Mouse (Mus musculus) cerebral cortex, adult 2 months (tissue): ENCODE data around the gene Gramd1c.

Experiments
- WGBS: fragments of 180-500 bp; shearing (Covaris S2); methylation state at CpG from one replicate; pipeline ENCODE4 v1.1.7; 2018; 5-methylcytosine and 5-hydroxymethylcytosine counted together

Gene Gramd1c

GRCm38 (mm10) chr16:44018372-44018771 is 44.8 kb downstream of the Gramd1c start:
- 67% methylated on average over 7 of the region's 7 CpGs for WGBS

GRCm38 (mm10) chr16:44017707-44018106 is 45.4 kb downstream of the Gramd1c start:
- 94% methylated on average over 4 of the region's 4 CpGs for WGBS

DNA sequence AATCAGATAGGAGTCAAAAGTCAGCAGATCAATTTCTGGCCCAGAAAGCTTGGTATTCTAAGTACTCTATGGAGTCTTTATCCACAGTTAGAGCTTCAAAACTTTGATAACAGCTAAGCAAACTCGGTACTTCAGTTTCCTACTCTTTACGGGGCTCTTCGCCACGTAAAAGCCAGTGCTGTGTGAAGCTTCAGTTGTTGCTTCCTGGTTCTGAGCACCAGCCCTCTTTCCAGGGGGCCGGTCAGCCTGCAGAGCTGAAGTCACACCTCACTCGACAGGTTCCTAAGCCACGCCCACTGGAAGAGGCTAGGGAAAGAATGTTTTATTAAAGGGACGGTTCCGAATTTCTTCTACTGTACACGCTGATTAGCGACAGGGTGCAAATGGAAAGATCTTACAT is 47.0 kb downstream of the Gramd1c start:
- 46% methylated on average over 11 of the region's 11 CpGs for WGBS

GRCm38 (mm10) chr16:44015416-44016158 is 47.6 kb downstream of the Gramd1c start:
- WGBS: 79% methylated on average over 16 of the region's 16 CpGs

DNA sequence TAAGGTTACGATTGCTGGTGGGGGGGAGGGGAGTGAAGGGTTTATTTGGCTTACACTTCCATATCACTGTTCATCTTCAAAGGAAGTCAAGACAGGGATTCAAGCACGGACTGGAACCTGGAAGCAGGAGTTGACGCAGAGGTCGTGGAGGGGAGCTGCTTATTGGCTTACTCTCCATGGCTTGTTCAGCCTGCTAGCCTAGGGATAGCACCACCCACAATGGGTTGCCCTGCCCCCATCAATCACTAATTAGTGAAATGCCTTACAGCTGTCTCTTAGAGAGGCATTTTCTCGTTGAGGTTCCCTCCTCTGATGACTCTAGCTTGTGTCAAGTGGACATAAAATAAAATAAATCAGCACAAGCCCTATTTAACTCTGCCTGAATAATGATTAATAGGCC is 52.1 kb downstream of the Gramd1c start:
- WGBS: 81% methylated on average over 5 of the region's 5 CpGs

DNA sequence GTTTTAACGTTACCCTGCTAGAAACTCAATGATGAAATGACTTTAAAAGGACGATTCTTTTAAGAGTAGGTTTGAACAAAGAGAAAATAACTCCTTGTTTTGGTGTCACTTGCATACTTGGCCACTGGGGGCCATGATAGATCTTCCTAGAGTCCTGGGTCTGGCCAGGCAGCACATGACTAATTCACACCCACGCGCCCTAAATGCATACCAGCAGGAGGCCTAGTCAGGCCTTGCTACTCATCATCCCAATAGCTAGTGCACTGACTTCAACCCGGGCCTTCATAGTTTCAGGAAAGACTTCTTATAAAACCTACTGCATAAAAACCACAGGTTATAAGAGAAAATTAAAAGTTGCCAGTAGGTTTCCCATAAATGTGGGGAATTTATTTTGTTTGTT is 61.1 kb downstream of the Gramd1c start:
- WGBS: 77% methylated on average over 5 of the region's 5 CpGs

- 71% methylated on average over 5 of the region's 5 CpGs for WGBS
These were observed 63.6 kb downstream of the Gramd1c start for GRCm38 (mm10) chr16:43999541-43999940.

GRCm38 (mm10) chr16:43999111-43999510 is 64.0 kb downstream of the Gramd1c start:
- WGBS: 86% methylated on average over 8 of the region's 8 CpGs

- WGBS: 82% methylated on average over 3 of the region's 3 CpGs
These were observed 68.5 kb downstream of the Gramd1c start for GRCm38 (mm10) chr16:43994623-43995022.

- WGBS: 96% methylated on average over 4 of the region's 4 CpGs
These were observed 76.8 kb downstream of the Gramd1c start for GRCm38 (mm10) chr16:43986299-43986698.

DNA sequence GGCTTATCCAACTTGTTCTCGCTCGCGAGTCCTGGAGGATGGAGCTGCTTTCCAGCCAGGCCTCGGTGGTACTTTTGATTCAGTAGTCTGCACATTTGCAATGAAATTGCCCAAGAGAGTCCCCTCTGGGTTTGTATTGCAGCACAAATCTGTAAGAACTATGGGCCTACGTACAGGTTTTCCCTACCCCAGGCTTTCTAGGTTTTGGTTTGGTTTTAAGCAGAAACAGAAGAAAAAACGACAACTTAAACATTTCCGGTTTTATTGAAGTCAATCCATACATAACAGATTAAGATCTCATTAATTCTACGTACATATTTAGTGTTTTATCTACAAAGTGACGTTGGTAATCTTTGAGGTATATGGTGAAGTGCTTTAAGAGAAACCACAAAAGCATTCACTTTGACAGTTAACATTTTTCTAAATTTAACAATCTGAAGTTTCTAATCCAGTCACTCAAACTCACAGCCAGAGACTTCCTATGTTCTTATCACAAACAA is 83.0 kb downstream of the Gramd1c start:
- WGBS: 27% methylated on average over 9 of the region's 9 CpGs

- 2% methylated on average over 102 of the region's 103 CpGs for WGBS
These were observed 83.6 kb downstream of the Gramd1c start, which contains the start of gene Zdhhc23 for GRCm38 (mm10) chr16:43979328-43980109. Zdhhc23 (minus strand) TSS chr16:43979791.

DNA sequence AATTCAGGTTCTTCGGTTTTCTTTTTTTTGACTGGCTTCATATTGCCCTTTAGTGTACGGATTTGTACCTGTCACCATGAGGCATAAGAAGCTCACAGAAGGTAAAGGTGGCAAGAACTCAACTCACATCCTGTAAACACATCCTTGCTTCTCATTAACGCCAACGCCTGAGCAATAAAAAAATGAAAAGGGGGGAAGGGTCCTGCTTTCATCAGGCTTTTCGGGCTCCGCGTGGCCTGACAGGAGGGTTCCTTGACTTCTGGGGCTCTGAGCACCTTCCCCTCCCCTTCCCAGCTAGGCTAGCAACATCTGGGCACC is 84.2 kb downstream of the Gramd1c start:
- whole genome bisulfite sequencing: 25% methylated on average over 7 of the region's 7 CpGs

GRCm38 (mm10) chr16:43973606-43974220 is 89.4 kb downstream of the Gramd1c start:
- 65% methylated on average over 22 of the region's 22 CpGs for WGBS

DNA sequence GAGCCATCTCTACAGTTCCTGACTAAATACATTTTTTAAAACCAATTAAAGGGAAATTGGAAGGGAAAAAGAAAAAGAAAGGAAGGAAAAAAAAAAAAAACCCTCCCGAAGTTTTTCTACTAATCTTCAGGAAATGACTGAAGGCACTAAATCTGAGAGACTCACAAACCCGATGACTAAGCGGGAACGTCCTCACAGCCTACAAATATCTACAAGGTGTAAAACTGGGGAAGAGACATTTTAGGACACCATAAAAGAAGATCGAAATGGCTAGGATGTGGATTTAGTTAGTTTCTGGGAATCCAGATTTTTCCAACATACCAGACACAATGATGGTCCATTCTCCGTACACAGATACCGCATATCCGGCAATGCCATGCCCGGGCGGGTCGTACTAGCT is 90.0 kb downstream of the Gramd1c start:
- WGBS: 64% methylated on average over 11 of the region's 11 CpGs

- 93% methylated on average over 2 of the region's 2 CpGs for WGBS
These were observed 90.8 kb downstream of the Gramd1c start for GRCm38 (mm10) chr16:43972391-43972790.

DNA sequence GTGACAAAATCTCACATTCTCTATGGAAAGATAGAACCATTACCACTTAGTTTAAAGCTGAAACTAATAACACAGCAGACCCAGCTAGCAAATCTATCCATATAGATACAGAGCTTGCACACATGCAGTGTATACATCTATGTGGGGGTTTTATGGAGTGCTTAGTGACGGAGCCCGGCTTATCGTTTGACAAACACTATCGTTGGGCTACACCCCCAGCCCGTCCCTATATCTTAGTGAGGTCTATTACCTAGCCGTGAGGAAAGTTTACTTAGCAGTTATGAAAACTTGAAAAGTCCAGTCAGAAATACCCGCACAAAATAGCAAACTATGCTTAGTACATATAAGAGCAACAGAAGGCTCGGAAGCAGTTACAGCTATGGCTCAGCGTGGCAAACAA is 91.4 kb downstream of the Gramd1c start:
- 82% methylated on average over 9 of the region's 9 CpGs for WGBS

- WGBS: 94% methylated on average over 11 of the region's 11 CpGs
These were observed 92.0 kb downstream of the Gramd1c start for GRCm38 (mm10) chr16:43971189-43971588.

DNA sequence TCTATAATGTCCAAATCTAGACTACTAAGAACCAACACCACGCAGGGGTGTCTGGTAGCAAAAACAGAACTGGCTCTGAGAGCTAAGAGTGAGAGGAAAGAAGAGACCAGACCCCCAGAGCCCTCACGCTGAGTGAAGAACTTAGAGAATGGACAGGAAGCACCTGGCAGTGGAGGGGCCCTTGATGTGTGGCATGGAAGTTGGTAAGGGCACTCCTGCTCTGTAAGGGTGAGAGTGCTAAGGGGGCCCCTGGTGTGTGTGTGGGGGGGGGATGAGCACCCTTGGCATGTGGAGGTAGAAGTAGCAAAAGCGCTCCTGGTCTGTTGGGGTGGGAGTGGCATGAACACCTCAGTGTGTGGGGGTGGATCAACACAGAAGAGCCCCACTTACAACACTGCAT is 92.7 kb downstream of the Gramd1c start:
- 85% methylated on average over 3 of the region's 3 CpGs for WGBS

GRCm38 (mm10) chr16:43965781-43966389 is 97.3 kb downstream of the Gramd1c start:
- 56% methylated on average over 13 of the region's 13 CpGs for WGBS

- 68% methylated on average over 3 of the region's 3 CpGs for WGBS
These were observed 99.4 kb downstream of the Gramd1c start for GRCm38 (mm10) chr16:43963780-43964179.

- WGBS: 69% methylated on average over 9 of the region's 9 CpGs
These were observed 99.9 kb downstream of the Gramd1c start for GRCm38 (mm10) chr16:43963291-43963690.
